Mouse (Mus musculus): ENCODE results near the gene Anapc11.

- TF ChIP-seq CTCF (IDR thresholded peaks at IDR 0.05; ENCODE audit: low read depth) (no peak), EP300 (IDR thresholded peaks at IDR 0.05; ENCODE audit: low read depth) (no peak)
Observed at GRCm38 (mm10) chr11:120624680-120625111, 26.5 kb downstream of the Anapc11 start.
